Mouse (Mus musculus) cerebellum, adult 2 months (tissue): ENCODE data around the gene Adamts2.

Experiments used
- CTCF ChIP-seq: fragments of 200-500 bp; IDR thresholded peaks from 2 replicates; pipeline ENCODE4 v1.5.1; 2011; ENCODE audit warnings: low read depth, mild to moderate bottlenecking, control low read depth, low read length, moderate library complexity, borderline replicate concordance; ENCODE audit not compliant: insufficient read depth
- POLR2A ChIP-seq: fragments of 200-500 bp; IDR thresholded peaks from 2 replicates; pipeline ENCODE4 v1.6.1; 2011; ENCODE audit warnings: low read length, control low read depth, borderline replicate concordance; ENCODE audit not compliant: insufficient read depth

DNA sequence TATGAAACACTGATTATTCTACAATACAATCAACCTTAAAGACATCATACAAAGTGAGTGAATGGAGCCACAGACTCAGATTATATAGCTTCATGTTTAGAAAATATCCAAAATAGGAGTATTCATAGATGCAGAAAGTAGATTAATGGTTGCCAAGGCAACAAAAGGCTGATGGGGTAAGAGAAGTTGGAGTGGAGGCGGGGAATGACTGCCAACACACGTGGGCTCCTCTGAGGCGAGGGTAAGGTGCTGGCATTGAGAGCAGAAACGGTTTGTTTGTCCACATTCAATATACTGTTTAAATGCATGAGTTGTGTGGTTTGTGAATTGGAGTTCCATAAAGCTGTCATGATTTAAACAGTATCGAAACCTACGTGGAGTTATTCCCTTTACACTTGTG lies 56.9 kb downstream of the Adamts2 start:
- TF ChIP-seq CTCF, result no peak
- TF ChIP-seq POLR2A, result no peak
